Mouse (Mus musculus): Measurements from ENCODE around the gene Shisa9. TPM values are rescaled to one million over a fixed set of nuclear protein-coding genes. Genes with fewer than 3 reads are reported as not detected.

Gene Shisa9
- polyA plus RNA-seq, 1 experiment from 2014 or later, result 2.1 TPM

DNA sequence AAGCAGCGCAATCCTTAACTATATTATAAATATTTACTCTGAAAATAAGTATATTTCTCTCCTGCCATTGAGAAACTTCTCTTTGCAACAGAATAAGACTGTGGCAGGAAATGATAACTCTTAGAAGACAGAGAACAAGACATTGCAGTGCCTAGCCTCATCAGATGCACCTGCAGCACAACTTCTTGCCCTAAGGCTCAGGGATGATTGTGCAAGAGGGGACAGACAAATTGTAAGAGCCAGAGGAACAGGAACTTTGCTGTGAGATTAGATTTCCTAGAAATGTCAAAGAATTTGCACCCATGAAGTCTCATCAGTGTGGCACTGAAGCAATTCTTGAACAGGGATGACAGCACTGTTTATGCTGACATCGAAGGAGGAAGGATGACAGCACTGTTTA is 223.0 kb downstream of the Shisa9 start:
- H3K4me1 ChIP-seq (ENCODE audit: control insufficient read depth, insufficient read depth, low read length), result no peaks in the 10 kb centered on the region
- H3K4me3 ChIP-seq (ENCODE audit: low read depth, low read length), result no peak overlapping the region
- H3K27me3 ChIP-seq (ENCODE audit: control insufficient read depth, insufficient read depth, low read length), result no peaks in the 10 kb centered on the region
- no peak for ATAC-seq (ENCODE audit: insufficient number of reproducible peaks, insufficient read depth, low FRiP score, low read depth)
- 60% methylated on average over 2 of the region's 2 CpGs for WGBS
- H3K4me2 ChIP-seq (replicated peaks; ENCODE audit: low read depth, low read length), result no peak overlapping the region
- no peaks in the 10 kb centered on the region for H3K9me3 ChIP-seq (ENCODE audit: control insufficient read depth, low read depth, low read length)
- H3K36me3 ChIP-seq (ENCODE audit: control insufficient read depth, insufficient read depth, low read length), result no peaks in the 10 kb centered on the region
- no peak overlapping the region for H3K9ac ChIP-seq (replicated peaks; ENCODE audit: low read depth, low read length)
- no peak overlapping the region for H3K27ac ChIP-seq (ENCODE audit: low read length)

- Histone ChIP-seq H3K27me3 (ENCODE audit: control insufficient read depth, insufficient read depth, low read length) (no peaks in the 10 kb centered on the region), H3K4me2 (replicated peaks; ENCODE audit: low read depth, low read length) (no peak overlapping the region), H3K9me3 (ENCODE audit: control insufficient read depth, low read depth, low read length) (no peaks in the 10 kb centered on the region), H3K4me1 (ENCODE audit: control insufficient read depth, insufficient read depth, low read length) (no peaks in the 10 kb centered on the region), H3K9ac (replicated peaks; ENCODE audit: low read depth, low read length) (no peak overlapping the region), H3K4me3 (ENCODE audit: low read depth, low read length) (no peak overlapping the region), H3K27ac (ENCODE audit: low read length) (no peak overlapping the region), H3K36me3 (ENCODE audit: control insufficient read depth, insufficient read depth, low read length) (no peaks in the 10 kb centered on the region)
- WGBS, result 94% methylated on average over 1 of the region's 1 CpGs
- ATAC-seq (ENCODE audit: insufficient number of reproducible peaks, insufficient read depth, low FRiP score, low read depth), result no peak
Observed at GRCm38 (mm10) chr16:12209355-12209754, 225.4 kb downstream of the Shisa9 start.

- H3K4me3 ChIP-seq (ENCODE audit: low read depth, low read length), result no peak overlapping the region
- no peak overlapping the region for H3K9ac ChIP-seq (replicated peaks; ENCODE audit: low read depth, low read length)
- H3K4me2 ChIP-seq (replicated peaks; ENCODE audit: low read depth, low read length), result no peak overlapping the region
- ATAC-seq (ENCODE audit: insufficient number of reproducible peaks, insufficient read depth, low FRiP score, low read depth), result no peak
- no peak overlapping the region for H3K27ac ChIP-seq (ENCODE audit: low read length)
- 76% methylated on average over 2 of the region's 2 CpGs for WGBS
- no peaks in the 10 kb centered on the region for H3K27me3 ChIP-seq (ENCODE audit: control insufficient read depth, insufficient read depth, low read length)
- H3K4me1 ChIP-seq (ENCODE audit: control insufficient read depth, insufficient read depth, low read length), result no peaks in the 10 kb centered on the region
- no peaks in the 10 kb centered on the region for H3K9me3 ChIP-seq (ENCODE audit: control insufficient read depth, low read depth, low read length)
- H3K36me3 ChIP-seq (ENCODE audit: control insufficient read depth, insufficient read depth, low read length), result no peaks in the 10 kb centered on the region
Observed at GRCm38 (mm10) chr16:12209819-12210218, 225.9 kb downstream of the Shisa9 start.

GRCm38 (mm10) chr16:12214018-12214417 is 230.1 kb downstream of the Shisa9 start:
- no peaks in the 10 kb centered on the region for H3K36me3 ChIP-seq (ENCODE audit: control insufficient read depth, insufficient read depth, low read length)
- no peak for ATAC-seq (ENCODE audit: insufficient number of reproducible peaks, insufficient read depth, low FRiP score, low read depth)

GRCm38 (mm10) chr16:12217289-12218150 is 233.6 kb downstream of the Shisa9 start:
- Histone ChIP-seq H3K27me3 (ENCODE audit: control insufficient read depth, insufficient read depth, low read length) (no peaks in the 10 kb centered on the region), H3K9ac (replicated peaks; ENCODE audit: low read depth, low read length) (no peak overlapping the region), H3K4me3 (ENCODE audit: low read depth, low read length) (no peak overlapping the region), H3K27ac (ENCODE audit: low read length) (no peak overlapping the region), H3K9me3 (ENCODE audit: control insufficient read depth, low read depth, low read length) (no peaks in the 10 kb centered on the region), H3K36me3 (ENCODE audit: control insufficient read depth, insufficient read depth, low read length) (no peaks in the 10 kb centered on the region), H3K4me1 (ENCODE audit: control insufficient read depth, insufficient read depth, low read length) (no peaks in the 10 kb centered on the region), H3K4me2 (replicated peaks; ENCODE audit: low read depth, low read length) (no peak overlapping the region)
- no peak for ATAC-seq (ENCODE audit: insufficient number of reproducible peaks, insufficient read depth, low FRiP score, low read depth)
- WGBS, result 64% methylated on average over 13 of the region's 13 CpGs

More at GRCm38 (mm10) chr16:12214018-12214417, 230.1 kb downstream of the Shisa9 start:
- 89% methylated on average over 2 of the region's 2 CpGs for WGBS
- H3K27ac ChIP-seq (ENCODE audit: low read length), result no peak overlapping the region
- H3K9me3 ChIP-seq (ENCODE audit: control insufficient read depth, low read depth, low read length), result no peaks in the 10 kb centered on the region
- H3K4me1 ChIP-seq (ENCODE audit: control insufficient read depth, insufficient read depth, low read length), result no peaks in the 10 kb centered on the region
- no peak overlapping the region for H3K4me3 ChIP-seq (ENCODE audit: low read depth, low read length)
- no peak overlapping the region for H3K4me2 ChIP-seq (replicated peaks; ENCODE audit: low read depth, low read length)
- H3K27me3 ChIP-seq (ENCODE audit: control insufficient read depth, insufficient read depth, low read length), result no peaks in the 10 kb centered on the region
- H3K9ac ChIP-seq (replicated peaks; ENCODE audit: low read depth, low read length), result no peak overlapping the region

GRCm38 (mm10) chr16:12218151-12218532 is 234.2 kb downstream of the Shisa9 start:
- no peak overlapping the region for H3K27ac ChIP-seq (ENCODE audit: low read length)
- no peak overlapping the region for H3K9ac ChIP-seq (replicated peaks; ENCODE audit: low read depth, low read length)
- H3K36me3 ChIP-seq (ENCODE audit: control insufficient read depth, insufficient read depth, low read length), result no peaks in the 10 kb centered on the region
- no peak for ATAC-seq (ENCODE audit: insufficient number of reproducible peaks, insufficient read depth, low FRiP score, low read depth)
- no peaks in the 10 kb centered on the region for H3K4me1 ChIP-seq (ENCODE audit: control insufficient read depth, insufficient read depth, low read length)
- no peaks in the 10 kb centered on the region for H3K27me3 ChIP-seq (ENCODE audit: control insufficient read depth, insufficient read depth, low read length)
- H3K4me2 ChIP-seq (replicated peaks; ENCODE audit: low read depth, low read length), result no peak overlapping the region
- no peaks in the 10 kb centered on the region for H3K9me3 ChIP-seq (ENCODE audit: control insufficient read depth, low read depth, low read length)
- WGBS, result 72% methylated on average over 2 of the region's 2 CpGs
- H3K4me3 ChIP-seq (ENCODE audit: low read depth, low read length), result no peak overlapping the region

- WGBS, result 86% methylated on average over 3 of the region's 3 CpGs
- Histone ChIP-seq H3K4me1 (ENCODE audit: control insufficient read depth, insufficient read depth, low read length) (no peaks in the 10 kb centered on the region), H3K36me3 (ENCODE audit: control insufficient read depth, insufficient read depth, low read length) (no peaks in the 10 kb centered on the region), H3K9me3 (ENCODE audit: control insufficient read depth, low read depth, low read length) (no peaks in the 10 kb centered on the region), H3K27ac (ENCODE audit: low read length) (no peak overlapping the region), H3K27me3 (ENCODE audit: control insufficient read depth, insufficient read depth, low read length) (no peaks in the 10 kb centered on the region), H3K4me2 (replicated peaks; ENCODE audit: low read depth, low read length) (no peak overlapping the region), H3K9ac (replicated peaks; ENCODE audit: low read depth, low read length) (no peak overlapping the region), H3K4me3 (ENCODE audit: low read depth, low read length) (no peak overlapping the region)
- no peak for ATAC-seq (ENCODE audit: insufficient number of reproducible peaks, insufficient read depth, low FRiP score, low read depth)
Observed at GRCm38 (mm10) chr16:12219821-12220220, 235.9 kb downstream of the Shisa9 start.

- Histone ChIP-seq H3K9ac (replicated peaks; ENCODE audit: low read depth, low read length) (no peak overlapping the region), H3K36me3 (ENCODE audit: control insufficient read depth, insufficient read depth, low read length) (no peaks in the 10 kb centered on the region), H3K27me3 (ENCODE audit: control insufficient read depth, insufficient read depth, low read length) (no peaks in the 10 kb centered on the region), H3K27ac (ENCODE audit: low read length) (no peak overlapping the region), H3K4me3 (ENCODE audit: low read depth, low read length) (no peak overlapping the region), H3K4me2 (replicated peaks; ENCODE audit: low read depth, low read length) (no peak overlapping the region), H3K9me3 (ENCODE audit: control insufficient read depth, low read depth, low read length) (no peaks in the 10 kb centered on the region), H3K4me1 (ENCODE audit: control insufficient read depth, insufficient read depth, low read length) (no peaks in the 10 kb centered on the region)
- no peak for ATAC-seq (ENCODE audit: insufficient number of reproducible peaks, insufficient read depth, low FRiP score, low read depth)
- 89% methylated on average over 2 of the region's 2 CpGs for WGBS
Observed at GRCm38 (mm10) chr16:12223537-12223936, 239.6 kb downstream of the Shisa9 start.

- H3K9me3 ChIP-seq (ENCODE audit: control insufficient read depth, low read depth, low read length), result no peaks in the 10 kb centered on the region
- H3K4me3 ChIP-seq (ENCODE audit: low read depth, low read length), result no peak overlapping the region
- H3K4me1 ChIP-seq (ENCODE audit: control insufficient read depth, insufficient read depth, low read length), result no peaks in the 10 kb centered on the region
- no peak overlapping the region for H3K4me2 ChIP-seq (replicated peaks; ENCODE audit: low read depth, low read length)
- H3K9ac ChIP-seq (replicated peaks; ENCODE audit: low read depth, low read length), result no peak overlapping the region
- no peak for ATAC-seq (ENCODE audit: insufficient number of reproducible peaks, insufficient read depth, low FRiP score, low read depth)
- H3K27ac ChIP-seq (ENCODE audit: low read length), result no peak overlapping the region
- 67% methylated on average over 3 of the region's 3 CpGs for WGBS
- H3K27me3 ChIP-seq (ENCODE audit: control insufficient read depth, insufficient read depth, low read length), result no peaks in the 10 kb centered on the region
- H3K36me3 ChIP-seq (ENCODE audit: control insufficient read depth, insufficient read depth, low read length), result no peaks in the 10 kb centered on the region
Observed at GRCm38 (mm10) chr16:12226937-12227336, 243.0 kb downstream of the Shisa9 start.
